Mouse (Mus musculus) MEL (cell line): Measurements from ENCODE around the gene Pafah1b2. TPM values are rescaled to one million over a fixed set of nuclear protein-coding genes. Genes with fewer than 3 reads are reported as not detected.

ENCODE experiments used
- DNase-seq: peaks from one replicate; pipeline ENCODE4 v3.0.0; 2011; ENCODE audit warnings: low read depth, low spot score
- H3K27ac ChIP-seq: 2 replicates; pipeline ENCODE4 v1.5.1; 2012; ENCODE audit warnings: low read depth, mild to moderate bottlenecking, control low read depth, low read length, moderate library complexity; ENCODE audit not compliant: control insufficient read depth
- H3K27me3 ChIP-seq, 2 experiments: fragments of 150-350 bp in 1 of 2; sonication (generic) in 1 of 2; 2 replicates each; pipeline ENCODE4 v1.6.1; 2012; ENCODE audit warnings: low read length in 2 of 2, mild to moderate bottlenecking in 2 of 2, improper control_type of control experiment in 1 of 2, moderate library complexity in 1 of 2; ENCODE audit not compliant: insufficient read depth in 2 of 2, control insufficient read depth in 1 of 2
- H3K36me3 ChIP-seq, 2 experiments: 2 replicates each; pipeline ENCODE4 v1.6.1; 2012 to 2014; ENCODE audit warnings: low read length in 2 of 2, improper control_type of control experiment in 1 of 2, inconsistent platforms in 1 of 2, mild to moderate bottlenecking in 1 of 2; ENCODE audit not compliant: insufficient read depth in 2 of 2, control insufficient read depth in 1 of 2
- H3K4me1 ChIP-seq, 2 experiments: fragments of 150-350 bp in 1 of 2; sonication (generic) in 1 of 2; 2 replicates each; pipeline ENCODE4 v1.6.1; 2012; ENCODE audit warnings: low read length in 2 of 2, improper control_type of control experiment in 1 of 2, mild to moderate bottlenecking in 1 of 2; ENCODE audit not compliant: insufficient read depth in 2 of 2, control insufficient read depth in 1 of 2
- H3K4me3 ChIP-seq, 2 experiments: fragments of 150-350 bp in 1 of 2; sonication (generic) in 1 of 2; 2 replicates each; pipeline ENCODE4 v1.5.1; 2012; ENCODE audit warnings: low read depth in 2 of 2, low read length in 2 of 2, mild to moderate bottlenecking in 2 of 2, moderate library complexity in 2 of 2, control low read depth in 1 of 2, improper control_type of control experiment in 1 of 2; ENCODE audit not compliant: control insufficient read depth in 1 of 2, insufficient read depth in 1 of 2
- H3K79me2 ChIP-seq: 2 replicates; pipeline ENCODE4 v1.6.1; 2012; ENCODE audit warnings: mild to moderate bottlenecking, low read length, moderate library complexity; ENCODE audit not compliant: control insufficient read depth, poor library complexity, insufficient read depth
- H3K9ac ChIP-seq: 2 replicates; pipeline ENCODE4 v1.6.1; 2012; ENCODE audit warnings: low read depth, mild to moderate bottlenecking, control low read depth, low read length, moderate library complexity; ENCODE audit not compliant: control insufficient read depth, poor library complexity, severe bottlenecking
- H3K9me3 ChIP-seq: fragments of 150-350 bp; sonication (generic); replicated peaks from 2 replicates; pipeline ENCODE4 v1.6.1; 2012; ENCODE audit warnings: mild to moderate bottlenecking, low read length, improper control_type of control experiment, moderate library complexity; ENCODE audit not compliant: insufficient read depth
- CHD2 ChIP-seq: IDR thresholded peaks from 2 replicates; pipeline ENCODE4 v1.6.1; 2011; ENCODE audit warnings: low read length, improper control_type of control experiment
- CTCF ChIP-seq, 3 experiments: IDR thresholded peaks in 2 of 3; conservative IDR thresholded peaks in 1 of 3; 2 replicates each; pipeline ENCODE4 v1.5.1; 2011 to 2012; ENCODE audit warnings: low read length in 3 of 3, low read depth in 2 of 3, mild to moderate bottlenecking in 2 of 3, improper control_type of control experiment in 1 of 3, inconsistent platforms in 1 of 3, mixed read lengths in 1 of 3, moderate library complexity in 1 of 3; ENCODE audit not compliant: control insufficient read depth in 1 of 3, insufficient read depth in 1 of 3, poor library complexity in 1 of 3, severe bottlenecking in 1 of 3
- E2F4 ChIP-seq: IDR thresholded peaks from 2 replicates; pipeline ENCODE4 v1.6.1; 2011; ENCODE audit warnings: low read depth, low read length, improper control_type of control experiment, borderline replicate concordance
- ELF1 ChIP-seq: IDR thresholded peaks from 2 replicates; pipeline ENCODE4 v1.6.1; 2014; ENCODE audit warnings: low read depth, mild to moderate bottlenecking, inconsistent platforms, low read length, improper control_type of control experiment, moderate library complexity
- GATA1 ChIP-seq: IDR thresholded peaks from 2 replicates; pipeline ENCODE4 v1.6.1; 2011; ENCODE audit warnings: low read depth, low read length, improper control_type of control experiment
- HCFC1 ChIP-seq: IDR thresholded peaks from 2 replicates; pipeline ENCODE4 v1.6.1; 2012; ENCODE audit warnings: low read depth, mild to moderate bottlenecking, inconsistent platforms, low read length, improper control_type of control experiment, moderate library complexity
- KAT2A ChIP-seq: conservative IDR thresholded peaks from 2 replicates; pipeline ENCODE4 v1.6.1; 2012; ENCODE audit warnings: low read depth, low read length, improper control_type of control experiment, inconsistent platforms
- MAFK ChIP-seq: IDR thresholded peaks from 2 replicates; pipeline ENCODE4 v1.6.1; 2011; ENCODE audit warnings: low read depth, mild to moderate bottlenecking, low read length, improper control_type of control experiment, borderline replicate concordance
- MAZ ChIP-seq: IDR thresholded peaks from 2 replicates; pipeline ENCODE4 v1.6.1; 2012; ENCODE audit warnings: low read depth, mild to moderate bottlenecking, inconsistent platforms, low read length, improper control_type of control experiment
- MXI1 ChIP-seq: IDR thresholded peaks from 2 replicates; pipeline ENCODE4 v1.6.1; 2011; ENCODE audit warnings: mild to moderate bottlenecking, low read depth, low read length, improper control_type of control experiment
- MYC ChIP-seq: IDR thresholded peaks from 2 replicates; pipeline ENCODE4 v1.6.1; 2011; ENCODE audit warnings: low read depth, mild to moderate bottlenecking, low read length, improper control_type of control experiment, moderate library complexity
- NRF1 ChIP-seq: IDR thresholded peaks from 2 replicates; pipeline ENCODE4 v1.6.1; 2014; ENCODE audit warnings: low read depth, mild to moderate bottlenecking, inconsistent platforms, low read length, improper control_type of control experiment, moderate library complexity; ENCODE audit not compliant: poor library complexity, insufficient read depth, severe bottlenecking
- POLR2A ChIP-seq, 2 experiments: IDR thresholded peaks; 2 replicates each; pipeline ENCODE4 v1.6.1; 2011 to 2012; ENCODE audit warnings: low read length in 2 of 2, mild to moderate bottlenecking in 2 of 2, control low read depth in 1 of 2, improper control_type of control experiment in 1 of 2, low read depth in 1 of 2, moderate library complexity in 1 of 2; ENCODE audit not compliant: control insufficient read depth in 1 of 2, insufficient read depth in 1 of 2, poor library complexity in 1 of 2
- POLR2AphosphoS5 ChIP-seq: IDR thresholded peaks from 2 replicates; pipeline ENCODE4 v1.6.1; 2012; ENCODE audit warnings: low read depth, borderline replicate concordance, mild to moderate bottlenecking, inconsistent platforms, low read length, moderate library complexity, mixed read lengths
- TAL1 ChIP-seq: IDR thresholded peaks from 2 replicates; pipeline ENCODE4 v1.6.1; 2012; ENCODE audit warnings: mild to moderate bottlenecking, inconsistent platforms, low read length, moderate library complexity, mixed read lengths
- USF1 ChIP-seq: IDR thresholded peaks from 2 replicates; pipeline ENCODE4 v1.6.1; 2014; ENCODE audit warnings: low read depth, mild to moderate bottlenecking, inconsistent platforms, low read length, improper control_type of control experiment, moderate library complexity
- ZC3H11A ChIP-seq: IDR thresholded peaks from 2 replicates; pipeline ENCODE4 v1.6.1; 2012; ENCODE audit warnings: low read depth, mild to moderate bottlenecking, inconsistent platforms, low read length, improper control_type of control experiment
- ZKSCAN1 ChIP-seq: IDR thresholded peaks from 2 replicates; pipeline ENCODE4 v1.6.1; 2012; ENCODE audit warnings: low read depth, mild to moderate bottlenecking, inconsistent platforms, low read length, improper control_type of control experiment, moderate library complexity
- ZMIZ1 ChIP-seq: IDR thresholded peaks from 2 replicates; pipeline ENCODE4 v1.6.1; 2012; ENCODE audit warnings: low read depth, mild to moderate bottlenecking, inconsistent platforms, low read length, improper control_type of control experiment, moderate library complexity
- ZNF384 ChIP-seq: IDR thresholded peaks from 2 replicates; pipeline ENCODE4 v1.6.1; 2012; ENCODE audit warnings: low read depth, mild to moderate bottlenecking, inconsistent platforms, low read length, improper control_type of control experiment
- polyA plus RNA-seq, 2 experiments: library from polyadenylated mRNA; stranded (reverse) in 1 of 2; unstranded in 1 of 2; fragments of >175 nt in 1 of 2; fragments of >200 nt in 1 of 2; gene quantifications; 2 replicates each; pipeline versions ENCODE4 v1.2.1 to v1.2.4; 2012; ENCODE audit warnings: low replicate concordance in 2 of 2, low read depth in 1 of 2; ENCODE audit not compliant: insufficient read length in 2 of 2, insufficient read depth in 1 of 2, missing spikeins in 1 of 2
- total RNA-seq: library from RNA; depleted of rRNA; stranded (reverse); fragments of 300-350 nt; gene quantifications from 2 replicates; pipeline ENCODE4 v1.2.3, GENCODE M21; 2012

Gene Pafah1b2
- total and polyA plus RNA-seq, 3 experiments = 127 to 178 (median 131) TPM

GRCm38 (mm10) chr9:45952890-45953289, 59.6 kb downstream of the Pafah1b2 start:
- Histone ChIP-seq H3K9me3 (no peaks in the 10 kb centered on the region), H3K4me3 (no peak overlapping the region), H3K27ac (no peak overlapping the region), H3K36me3 (peaks cover 2 to 4% of the 10 kb centered on the region in 2 experiments; a peak in 3 of 4 replicates), H3K4me1 (peaks cover 2 to 11% of the 10 kb centered on the region in 2 experiments; a peak in 2 of 4 replicates), H3K27me3 (no peaks in the 10 kb centered on the region), H3K79me2 (peaks cover 12% of the 10 kb centered on the region), H3K9ac (no peak overlapping the region)
- TF ChIP-seq KAT2A = no peak
- TF ChIP-seq MAZ = no peak
- TF ChIP-seq USF1 = no peak
- no peak for TF ChIP-seq TAL1
- TF ChIP-seq CTCF (IDR thresholded peaks at IDR 0.05 in 2 of 3, conservative IDR thresholded peaks at IDR 0.05 in 1 of 3; ENCODE audit: control insufficient read depth in 1 of 3, insufficient read depth in 1 of 3, low read depth in 2 of 3, low read length in 3 of 3, poor library complexity in 1 of 3, severe bottlenecking in 1 of 3) = no peak
- no peak for TF ChIP-seq MYC
- no peak for TF ChIP-seq MAFK
- no peak for TF ChIP-seq NRF1
- TF ChIP-seq GATA1 = no peak
- no peak for TF ChIP-seq POLR2AphosphoS5
- no peak for TF ChIP-seq ELF1
- no peak for TF ChIP-seq ZKSCAN1
- no peak for DNase-seq

GRCm38 (mm10) chr9:45952057-45952456, 60.4 kb downstream of the Pafah1b2 start:
- peaks cover 2 to 4% of the 10 kb centered on the region in 2 experiments; a peak in 3 of 4 replicates for H3K36me3 ChIP-seq
- H3K27ac ChIP-seq = no peak overlapping the region

More at GRCm38 (mm10) chr9:45952057-45952456, 60.4 kb downstream of the Pafah1b2 start:
- H3K4me3 ChIP-seq = no peak overlapping the region
- TF ChIP-seq E2F4 = no peak
- TF ChIP-seq ZMIZ1 = no peak
- TF ChIP-seq MYC = no peak
- TF ChIP-seq POLR2A (IDR thresholded peaks at IDR 0.05; ENCODE audit: control insufficient read depth in 1 of 2, insufficient read depth in 1 of 2, low read depth in 1 of 2, low read length in 2 of 2, poor library complexity in 1 of 2) = no peak
- TF ChIP-seq ZNF384 = no peak
- TF ChIP-seq ZC3H11A = no peak
- TF ChIP-seq POLR2AphosphoS5 = no peak
- no peak for TF ChIP-seq CHD2
- no peak for TF ChIP-seq MXI1
- TF ChIP-seq HCFC1 = no peak
- no peak for TF ChIP-seq MAFK
- TF ChIP-seq, all 39 proteins: peak for 0
- Histone ChIP-seq H3K4me1 (peaks cover 2 to 11% of the 10 kb centered on the region in 2 experiments; a peak in 2 of 4 replicates), H3K27me3 (no peaks in the 10 kb centered on the region), H3K9ac (no peak overlapping the region), H3K9me3 (no peaks in the 10 kb centered on the region), H3K79me2 (peaks cover 12% of the 10 kb centered on the region)
- DNase-seq = no peak
